Mouse (Mus musculus): Measurements from ENCODE around the gene Gmds.

DNA sequence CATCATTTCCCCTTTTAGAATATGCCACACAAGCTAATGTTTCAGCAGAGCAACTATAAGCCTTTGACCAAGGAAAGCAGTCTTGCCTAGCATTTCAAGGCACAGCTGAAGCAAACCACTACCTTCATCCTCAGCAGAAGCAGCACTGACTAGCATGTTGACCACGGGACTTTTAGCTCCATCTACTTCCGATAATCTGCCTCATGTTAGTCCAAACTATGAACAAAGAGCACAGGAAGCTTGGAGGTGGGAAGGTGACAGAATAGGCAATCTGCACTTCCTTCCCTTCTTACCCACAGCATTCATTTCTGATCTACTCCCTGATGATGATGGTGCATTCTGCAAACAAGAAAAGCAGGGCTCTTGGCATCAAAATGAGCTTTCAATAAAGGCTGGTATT, 120.9 kb downstream of the Gmds start:
- TF ChIP-seq CTCF (IDR thresholded peaks at IDR 0.05; ENCODE audit: low read depth, low read length) (no peak), POLR2A (IDR thresholded peaks at IDR 0.05; ENCODE audit: borderline replicate concordance, low read depth, low read length) (no peak)

Data from bone marrow macrophage, adult 2 months (primary cell).